Mouse (Mus musculus): ENCODE data around the gene Lyz2. TPM values are rescaled to one million over a fixed set of nuclear protein-coding genes. Genes with fewer than 3 reads are reported as not detected.

The Lyz2 gene
- polyA plus RNA-seq, 1 experiment from 2014 or later: 27.2 TPM

Other genes starting within 250 kb of the Lyz2 start
- 0.19 TPM in 1 of 2 replicates, not detected in the other for gene Lrrc10, start 237.0 kb downstream of the Lyz2 start, polyA plus RNA-seq (2015; fragmentation: Nextera tagmentation; extraction: Ambion mirVana)
- gene Cct2, start 218.5 kb downstream of the Lyz2 start, polyA plus RNA-seq (2015; fragmentation: Nextera tagmentation; extraction: Ambion mirVana): 240 and 244 TPM in 2 replicates
- 21.0 and 22.0 TPM in 2 replicates for gene Frs2, start 133.8 kb downstream of the Lyz2 start, polyA plus RNA-seq (2015; fragmentation: Nextera tagmentation; extraction: Ambion mirVana)
- 111 and 116 TPM in 2 replicates for gene Yeats4, start 57.8 kb downstream of the Lyz2 start, polyA plus RNA-seq (2015; fragmentation: Nextera tagmentation; extraction: Ambion mirVana)
- not detected in 2 replicates for gene 9530003J23Rik, start 43.6 kb downstream of the Lyz2 start, polyA plus RNA-seq (2015; fragmentation: Nextera tagmentation; extraction: Ambion mirVana)
- not detected in 2 replicates for gene Lyz1, start 10.5 kb upstream of the Lyz2 start, polyA plus RNA-seq (2015; fragmentation: Nextera tagmentation; extraction: Ambion mirVana)
- 148 and 154 TPM in 2 replicates for gene Cpsf6, start 97.7 kb upstream of the Lyz2 start, polyA plus RNA-seq (2015; fragmentation: Nextera tagmentation; extraction: Ambion mirVana)

All from midbrain, embryonic 15.5 days (tissue).